Mouse (Mus musculus) 3134 (cell line): Measurements from ENCODE around the gene Rnf157.

ENCODE experiments used
- DNase-seq: peaks from one replicate; pipeline ENCODE4 v3.0.0-alpha.2; 2011; ENCODE audit warnings: low spot score; ENCODE audit not compliant: insufficient read length; ENCODE audit errors: extremely low read depth

The Rnf157 gene

DNA sequence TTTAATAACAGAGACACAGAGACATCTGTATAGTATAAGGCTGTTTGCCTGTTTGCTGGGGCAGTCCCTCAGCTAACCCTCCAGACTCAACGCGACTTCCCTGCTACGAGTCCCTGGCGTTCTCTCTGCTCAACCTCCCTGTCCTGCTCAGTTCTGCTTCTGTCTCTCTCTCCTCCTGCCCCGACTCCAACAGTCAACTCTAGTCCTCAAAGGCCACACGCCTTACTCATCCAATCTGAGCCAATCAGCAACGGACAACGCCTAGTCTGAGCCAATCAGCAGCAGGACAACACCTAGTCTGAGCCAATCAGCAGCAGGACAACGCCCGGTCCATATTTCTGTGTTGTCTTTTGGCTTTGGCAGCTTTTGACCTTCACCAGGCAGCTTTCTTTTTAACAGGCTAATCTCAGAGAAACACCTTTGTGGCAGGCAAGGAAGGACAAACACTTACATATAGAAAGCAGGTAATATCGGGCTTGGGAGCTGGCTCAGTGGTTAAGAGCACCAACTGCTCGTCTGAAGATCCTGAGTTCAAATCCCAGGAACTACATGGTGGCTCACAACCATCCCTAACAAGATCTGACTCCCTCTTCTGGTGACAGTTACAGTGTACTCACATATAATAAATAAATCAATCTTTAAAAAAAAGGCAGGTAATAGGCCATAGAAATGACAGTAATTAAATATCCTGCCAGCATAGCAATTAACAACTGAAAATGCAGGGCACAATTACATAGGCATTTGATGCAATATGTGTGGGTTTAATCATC, 104.9 kb downstream of the Rnf157 start:
- no peak for DNase-seq

DNA sequence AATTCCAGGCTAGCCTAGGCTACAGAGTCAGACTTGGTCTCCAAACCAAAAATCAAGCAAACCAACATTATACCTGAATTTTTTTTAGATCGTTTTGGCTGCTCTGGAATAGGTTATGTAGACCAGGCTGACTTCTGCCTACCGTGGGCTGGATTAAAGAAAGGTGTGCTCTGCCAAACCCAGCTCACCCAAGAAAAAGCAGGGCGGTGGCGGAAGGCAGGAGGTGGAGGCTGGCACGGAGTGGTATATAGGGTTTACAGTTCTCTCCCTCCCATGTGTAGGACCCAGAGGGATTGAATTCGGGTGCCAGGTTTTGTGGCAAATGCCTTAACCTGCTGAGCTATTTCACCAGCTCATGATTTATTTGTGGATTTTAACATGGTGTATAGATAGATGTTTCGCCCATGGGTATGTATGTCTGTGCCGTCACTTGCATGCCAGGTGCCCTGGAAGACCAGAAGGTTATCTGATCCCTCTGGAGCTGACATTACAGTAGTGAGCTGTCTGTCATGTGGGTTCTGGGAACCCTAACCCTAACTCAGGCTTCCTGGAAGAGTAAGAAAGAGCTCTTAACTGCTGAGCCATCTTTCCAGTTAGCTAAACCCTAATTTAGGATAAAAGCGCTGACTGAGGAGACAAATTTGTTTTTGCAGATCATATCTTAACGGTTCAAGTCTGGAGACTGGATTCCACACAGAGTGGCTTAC, 105.7 kb downstream of the Rnf157 start, which contains the start of gene Exoc7:
Gene Exoc7 (minus strand): TSS at position 215 of the 707 bp plus-strand sequence.
- DNase-seq, result no peak

DNA sequence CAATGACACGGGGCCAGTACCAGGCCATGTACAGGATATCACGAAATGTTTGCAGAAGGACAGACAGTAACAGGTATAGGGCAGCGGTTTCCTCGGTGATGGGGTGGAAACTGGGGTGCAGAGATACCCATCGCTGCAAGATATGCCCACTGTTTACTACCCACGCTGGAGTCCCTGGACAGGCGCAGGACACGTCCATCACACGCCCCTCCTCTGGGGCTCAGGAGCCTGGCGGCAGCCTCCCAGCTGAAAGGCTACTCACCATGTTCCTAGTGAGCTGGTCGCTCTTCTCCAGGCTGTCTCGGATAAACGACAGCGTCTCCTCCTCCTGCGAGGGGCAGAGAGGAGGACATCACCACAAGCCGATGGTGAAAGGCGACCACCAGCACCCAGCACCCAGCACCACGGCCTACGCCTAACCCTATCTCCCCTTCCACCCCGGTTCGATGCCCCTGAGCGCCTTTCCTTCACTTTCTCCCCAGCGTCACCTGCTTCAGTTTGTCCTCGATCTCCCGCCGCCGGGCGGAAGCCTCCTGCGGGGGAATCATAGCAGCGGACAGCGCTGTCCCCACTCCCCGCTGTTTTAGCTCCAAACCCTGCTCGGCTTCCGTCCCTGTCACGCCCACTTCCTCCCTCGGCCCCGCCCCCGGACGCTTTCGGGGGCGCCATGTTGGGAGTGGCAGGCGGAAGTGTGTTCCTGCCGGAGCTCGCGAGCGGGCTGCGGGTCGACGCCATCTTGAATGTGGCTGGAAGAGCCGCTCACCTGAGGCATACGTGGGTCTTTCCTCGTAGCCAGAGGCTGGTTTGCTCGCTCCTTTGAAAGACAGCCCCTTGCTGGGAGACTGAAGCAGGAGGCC, 106.5 kb downstream of the Rnf157 start:
- peak; percentile 99 for DNase-seq

DNA sequence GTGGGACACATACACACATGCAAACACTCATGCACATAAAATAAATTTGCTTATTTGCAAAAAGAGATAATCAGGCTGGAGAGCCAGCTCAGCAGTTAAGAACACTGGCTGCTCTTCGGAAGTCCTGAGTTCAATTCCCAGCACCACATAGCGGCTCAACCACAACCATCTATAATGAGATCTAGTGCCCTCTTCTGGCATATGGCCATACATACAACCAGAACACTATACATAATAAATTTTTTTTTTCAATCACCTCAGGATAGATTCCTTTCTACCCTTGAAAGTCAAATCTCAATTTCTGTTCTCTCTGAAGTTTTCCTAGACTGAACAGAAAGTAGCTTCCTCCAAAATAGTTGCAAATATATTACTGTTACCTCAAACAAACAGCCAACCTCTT, 107.4 kb downstream of the Rnf157 start:
- no peak for DNase-seq

DNA sequence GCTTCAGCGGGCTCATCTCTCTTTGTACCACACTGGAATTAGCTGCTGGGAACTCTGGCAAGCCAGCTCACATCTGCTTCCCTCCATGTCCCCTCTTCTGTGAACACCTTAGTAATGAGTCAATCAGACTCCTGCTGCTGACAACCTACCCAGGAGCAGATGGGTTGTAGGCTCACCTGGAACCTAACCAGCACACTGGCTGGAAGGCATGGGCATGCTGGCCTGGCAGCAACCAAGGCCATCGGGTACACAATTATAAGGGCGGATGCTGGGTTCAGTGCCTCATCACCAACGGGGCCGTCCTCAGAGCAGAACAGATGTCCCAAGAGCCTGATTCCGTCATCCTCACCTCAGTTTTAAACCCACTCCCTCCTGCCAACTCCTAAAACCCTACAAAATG, 114.2 kb downstream of the Rnf157 start:
- no peak for DNase-seq

DNA sequence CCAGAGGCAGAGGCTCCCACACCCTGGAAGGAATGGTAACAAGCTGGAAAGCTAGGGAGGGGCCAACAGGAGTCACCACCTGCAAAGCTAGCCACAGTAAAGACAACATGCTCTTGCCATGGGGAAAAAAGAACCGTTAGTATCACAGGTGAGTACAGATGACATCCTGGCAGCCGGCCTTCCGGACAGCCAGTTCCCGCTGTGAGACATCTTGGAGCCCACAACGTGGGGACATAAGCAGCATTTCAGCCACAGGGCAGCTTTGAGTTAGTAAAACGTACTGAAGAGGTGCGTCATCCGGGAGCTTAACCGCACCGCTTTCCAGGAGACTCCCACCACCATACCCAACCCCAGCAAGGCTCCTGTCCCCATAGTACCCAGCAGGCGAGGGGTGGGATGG, 114.6 kb downstream of the Rnf157 start:
- DNase-seq, result no peak

DNA sequence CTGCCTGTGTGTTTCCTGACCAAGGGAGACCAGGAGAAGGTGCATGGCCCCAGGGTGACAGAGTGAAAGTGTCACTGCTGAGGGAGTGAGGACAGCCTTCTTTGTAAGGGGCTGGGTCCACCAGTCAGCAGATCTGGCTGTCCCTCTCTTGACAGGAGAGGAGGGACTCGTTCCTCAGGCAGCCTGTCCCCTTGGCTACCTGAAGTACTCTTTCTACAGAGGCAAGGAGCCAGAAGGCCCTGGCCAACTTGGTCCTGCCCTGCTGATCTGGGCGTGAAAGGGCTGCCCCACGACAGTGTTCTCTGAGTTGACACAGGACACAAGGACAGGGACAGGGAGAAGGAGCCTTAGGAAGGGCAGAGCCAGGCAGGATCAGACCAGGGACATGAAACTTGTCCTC, 115.8 kb downstream of the Rnf157 start:
- DNase-seq, result no peak

DNA sequence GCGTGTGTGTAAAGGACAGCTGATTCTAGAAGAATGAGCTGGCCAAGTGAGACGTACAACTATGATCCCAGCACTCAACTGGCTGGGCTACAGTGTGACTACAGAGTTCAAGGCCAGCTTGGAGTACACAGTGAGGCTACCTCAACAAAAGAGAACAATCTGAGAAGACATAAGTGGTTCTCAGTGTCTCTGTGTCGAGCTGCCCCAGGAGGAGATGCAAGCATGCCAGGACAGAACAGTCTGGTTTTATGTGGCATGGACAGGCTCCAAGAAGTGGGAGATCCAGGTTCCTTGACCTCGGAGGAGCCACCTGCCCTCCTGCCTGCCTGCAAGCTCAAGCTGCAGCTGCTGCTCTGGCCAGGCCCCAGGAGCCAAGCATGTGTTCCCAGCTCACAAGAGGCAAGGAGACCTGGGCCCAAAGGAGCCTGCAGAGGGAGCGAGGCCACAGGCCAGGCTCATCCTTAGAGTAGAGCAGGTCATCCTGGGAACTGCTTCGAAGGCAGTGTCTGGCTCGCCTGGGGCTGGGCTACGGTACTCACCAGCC, 116.6 kb downstream of the Rnf157 start:
- no peak for DNase-seq

DNA sequence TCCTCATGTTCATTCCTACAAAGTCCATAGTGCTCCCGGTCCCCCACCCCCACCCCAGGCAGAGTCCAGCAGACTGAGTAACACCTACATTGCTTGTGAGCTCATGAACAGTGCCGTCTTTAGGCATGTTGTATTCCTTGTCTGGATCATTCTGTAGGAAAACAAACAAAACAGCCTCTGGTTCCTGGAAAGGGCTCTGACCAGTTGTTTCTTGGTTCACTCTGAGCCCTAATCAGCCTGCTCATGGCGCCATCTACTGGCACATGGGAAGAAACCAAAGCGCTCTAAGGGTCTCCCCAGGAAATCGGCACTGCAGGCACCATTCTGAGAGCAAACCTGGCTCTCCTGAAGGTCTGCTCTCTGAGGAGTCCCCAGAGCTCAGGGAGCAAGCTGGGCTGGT, 118.5 kb downstream of the Rnf157 start:
- no peak for DNase-seq

DNA sequence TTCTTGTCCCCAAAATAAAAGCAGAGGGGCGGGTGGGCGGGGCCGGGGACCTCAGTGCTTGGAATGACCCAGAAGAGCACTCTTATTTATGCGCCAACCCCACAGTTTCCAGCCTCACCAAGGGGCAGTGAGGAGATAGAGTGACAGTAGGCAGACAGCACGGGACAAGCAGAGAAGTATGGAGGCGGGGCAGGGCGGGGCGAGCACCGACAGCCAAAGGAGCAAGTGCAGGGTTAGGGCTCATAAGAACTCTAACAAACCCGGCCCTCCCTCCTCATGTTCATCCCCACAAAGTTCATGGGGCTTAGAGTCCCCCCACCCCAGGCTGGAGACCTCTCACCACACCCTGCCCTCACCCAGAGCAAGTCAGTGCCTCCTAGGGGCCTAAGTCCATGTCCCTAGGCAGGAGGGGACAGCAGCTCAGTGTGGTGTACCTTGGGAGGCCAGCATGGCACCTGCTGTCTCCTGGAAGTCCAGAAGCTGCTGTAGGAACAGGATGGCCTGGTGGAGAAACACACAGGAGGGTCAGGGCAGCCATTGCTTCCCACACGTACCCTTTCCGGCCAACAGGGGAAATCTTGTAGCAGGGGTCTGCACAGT, 119.2 kb downstream of the Rnf157 start:
- no peak for DNase-seq

DNA sequence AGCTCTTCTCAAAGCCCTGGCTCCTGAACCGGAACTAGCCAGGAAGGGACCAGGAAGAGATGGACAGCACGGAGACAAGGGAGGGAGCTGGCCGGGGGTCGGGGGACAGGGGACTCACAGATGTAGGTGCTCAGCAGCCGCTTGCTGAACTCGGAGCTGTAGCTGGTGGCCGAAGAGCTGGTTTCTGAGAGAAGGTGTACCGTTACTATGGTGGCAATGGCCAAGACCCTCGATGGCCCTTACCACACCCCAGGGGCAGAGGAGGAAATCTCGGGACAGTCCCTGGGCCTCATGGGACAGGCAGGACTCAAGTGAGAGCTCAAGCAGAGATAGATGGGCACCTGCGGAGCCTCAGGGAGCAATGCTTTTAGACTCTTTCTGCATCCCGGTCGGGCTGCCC, 120.4 kb downstream of the Rnf157 start:
- no peak for DNase-seq

DNA sequence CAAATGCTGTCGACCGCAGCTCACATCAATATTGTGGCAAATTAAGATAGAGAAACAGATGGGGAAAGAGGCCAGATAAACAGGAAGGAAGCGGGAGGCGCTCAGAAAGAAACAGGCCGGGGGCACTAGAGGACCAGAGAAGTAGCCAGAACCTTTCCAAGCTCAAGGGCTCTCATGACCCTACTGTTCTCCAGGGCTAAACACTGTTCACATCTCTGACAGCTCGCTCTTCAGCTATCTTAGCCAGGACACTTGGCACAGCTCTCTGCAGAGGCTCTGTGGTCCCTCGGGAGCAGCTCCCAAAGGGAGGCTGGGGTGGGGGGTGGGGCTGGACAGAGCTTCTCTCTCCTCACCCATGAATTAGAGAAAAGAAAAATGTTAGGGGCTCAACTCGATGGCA, 122.3 kb downstream of the Rnf157 start:
- DNase-seq, result no peak

DNA sequence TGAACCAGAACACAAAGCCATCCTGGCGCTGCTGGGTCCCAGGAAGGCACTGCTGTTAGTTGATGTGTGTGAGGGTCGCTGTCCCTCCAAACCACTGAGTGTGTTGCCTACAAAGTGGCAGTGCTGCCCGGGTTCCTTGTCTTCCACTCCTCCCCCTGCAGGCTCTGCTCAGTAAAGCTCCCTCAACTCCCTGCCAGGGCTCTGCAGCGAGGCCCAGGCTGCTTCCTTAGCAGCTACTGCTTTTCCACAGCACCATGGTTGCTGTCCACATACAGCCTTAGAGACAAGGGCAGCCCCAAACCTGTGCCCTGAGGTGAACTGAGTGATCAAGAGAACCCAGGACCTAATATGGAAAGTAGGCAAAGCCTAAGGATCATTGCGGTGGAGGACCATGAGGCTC, 125.5 kb downstream of the Rnf157 start:
- DNase-seq, result no peak
